Mouse (Mus musculus): ENCODE results near the gene Gm7030.
"Not testable (repeated sequence)": the region's sequence is repeated elsewhere in the genome, so short reads cannot be mapped to it uniquely, and the experiment has no call there.

The Gm7030 gene

GRCm38 (mm10) chr17:36082519-36083232, 46.5 kb downstream of the Gm7030 start:
- not testable (repeated sequence) for DNase-seq (ENCODE audit: low read depth, low spot score)

- not testable (repeated sequence) for DNase-seq (ENCODE audit: low read depth, low spot score)
These were observed 47.3 kb downstream of the Gm7030 start for GRCm38 (mm10) chr17:36081901-36082300.

- DNase-seq (ENCODE audit: low read depth, low spot score) = peak; percentile 84
These were observed 68.4 kb downstream of the Gm7030 start for GRCm38 (mm10) chr17:36060829-36061228.
